Mouse (Mus musculus): ENCODE data around the gene Polr1b.

Gene Polr1b

GRCm38 (mm10) chr2:129116368-129116739, 15.6 kb downstream of the Polr1b start:
- DNase-seq (ENCODE audit: low read depth, low spot score), result no peak

GRCm38 (mm10) chr2:129118061-129118460, 17.3 kb downstream of the Polr1b start:
- no peak for DNase-seq (ENCODE audit: low read depth, low spot score)

- DNase-seq (ENCODE audit: low read depth, low spot score), result no peak
Observed at GRCm38 (mm10) chr2:129121986-129122385, 21.2 kb downstream of the Polr1b start.

- DNase-seq (ENCODE audit: low read depth, low spot score), result peak; percentile 89
Observed at GRCm38 (mm10) chr2:129129412-129129929, 28.7 kb downstream of the Polr1b start, which contains the start of gene Chchd5. Chchd5 (plus strand) TSS chr2:129129700.

- DNase-seq (ENCODE audit: low read depth, low spot score), result peak; percentile 51
Observed at GRCm38 (mm10) chr2:129129987-129130545, 29.3 kb downstream of the Polr1b start.

- DNase-seq (ENCODE audit: low read depth, low spot score), result no peak
Observed at GRCm38 (mm10) chr2:129130776-129131175, 30.0 kb downstream of the Polr1b start.

- no peak for DNase-seq (ENCODE audit: low read depth, low spot score)
Observed at GRCm38 (mm10) chr2:129132231-129132630, 31.4 kb downstream of the Polr1b start.

- DNase-seq (ENCODE audit: low read depth, low spot score), result no peak
Observed at GRCm38 (mm10) chr2:129133006-129133805, 32.4 kb downstream of the Polr1b start.

- DNase-seq (ENCODE audit: low read depth, low spot score), result no peak
Observed at GRCm38 (mm10) chr2:129139906-129140305, 39.1 kb downstream of the Polr1b start.

- DNase-seq (ENCODE audit: low read depth, low spot score), result no peak
Observed at GRCm38 (mm10) chr2:129148836-129149235, 48.0 kb downstream of the Polr1b start.

GRCm38 (mm10) chr2:129150386-129150785, 49.6 kb downstream of the Polr1b start:
- DNase-seq (ENCODE audit: low read depth, low spot score), result no peak

- no peak for DNase-seq (ENCODE audit: low read depth, low spot score)
Observed at GRCm38 (mm10) chr2:129151111-129151510, 50.3 kb downstream of the Polr1b start.

- DNase-seq (ENCODE audit: low read depth, low spot score), result no peak
Observed at GRCm38 (mm10) chr2:129152751-129153150, 52.0 kb downstream of the Polr1b start.

- no peak for DNase-seq (ENCODE audit: low read depth, low spot score)
Observed at GRCm38 (mm10) chr2:129164815-129165214, 64.0 kb downstream of the Polr1b start.

- no peak for DNase-seq (ENCODE audit: low read depth, low spot score)
Observed at GRCm38 (mm10) chr2:129166466-129167463, 66.0 kb downstream of the Polr1b start.

GRCm38 (mm10) chr2:129173386-129173785, 72.6 kb downstream of the Polr1b start:
- DNase-seq (ENCODE audit: low read depth, low spot score), result no peak

- peak; percentile 69 for DNase-seq (ENCODE audit: low read depth, low spot score)
Observed at GRCm38 (mm10) chr2:129174474-129174873, 73.7 kb downstream of the Polr1b start.

- DNase-seq (ENCODE audit: low read depth, low spot score), result no peak
Observed at GRCm38 (mm10) chr2:129175636-129176035, 74.8 kb downstream of the Polr1b start.
